Mouse (Mus musculus): ENCODE results near the gene Nagpa.

GRCm38 (mm10) chr16:5184101-5184500 is 19.7 kb downstream of the Nagpa start:
- TF ChIP-seq CTCF (IDR thresholded peaks at IDR 0.05 in 2 of 3, conservative IDR thresholded peaks at IDR 0.05 in 1 of 3; ENCODE audit: control insufficient read depth in 1 of 3, insufficient read depth in 1 of 3, low read depth in 2 of 3, low read length in 3 of 3, poor library complexity in 1 of 3, severe bottlenecking in 1 of 3): no peak
- TF ChIP-seq HCFC1 (IDR thresholded peaks at IDR 0.05; ENCODE audit: low read depth, low read length): no peak
- TF ChIP-seq KAT2A (conservative IDR thresholded peaks at IDR 0.05; ENCODE audit: low read depth, low read length): no peak
- no peak for TF ChIP-seq POLR2A (IDR thresholded peaks at IDR 0.05; ENCODE audit: control insufficient read depth in 1 of 2, insufficient read depth in 1 of 2, low read depth in 1 of 2, low read length in 2 of 2, poor library complexity in 1 of 2)
- TF ChIP-seq CHD1 (IDR thresholded peaks at IDR 0.05; ENCODE audit: low read depth, low read length): no peak
- TF ChIP-seq MAFK (IDR thresholded peaks at IDR 0.05; ENCODE audit: borderline replicate concordance, low read depth, low read length): no peak
- no peak for TF ChIP-seq CHD2 (IDR thresholded peaks at IDR 0.05; ENCODE audit: low read length)
- no peak for TF ChIP-seq USF1 (IDR thresholded peaks at IDR 0.05; ENCODE audit: low read depth, low read length)
- TF ChIP-seq MXI1 (IDR thresholded peaks at IDR 0.05; ENCODE audit: low read depth, low read length): no peak
- TF ChIP-seq NELFE (IDR thresholded peaks at IDR 0.05; ENCODE audit: low read depth, low read length): no peak
- no peak for TF ChIP-seq POLR2AphosphoS5 (IDR thresholded peaks at IDR 0.05; ENCODE audit: borderline replicate concordance, low read depth, low read length)
- no peak for TF ChIP-seq POLR2AphosphoS2 (IDR thresholded peaks at IDR 0.05; ENCODE audit: low read length)
